Mouse (Mus musculus) mature B cell (primary cell): ENCODE results near the gene Tfb2m.

ENCODE experiments used
- in situ Hi-C: fragments of 300-500 bp; cut with MboI; formaldehyde crosslinking; loops from 2 replicates; pipeline ENCODE4 v1.14.3; 2019

Gene Tfb2m

DNA sequence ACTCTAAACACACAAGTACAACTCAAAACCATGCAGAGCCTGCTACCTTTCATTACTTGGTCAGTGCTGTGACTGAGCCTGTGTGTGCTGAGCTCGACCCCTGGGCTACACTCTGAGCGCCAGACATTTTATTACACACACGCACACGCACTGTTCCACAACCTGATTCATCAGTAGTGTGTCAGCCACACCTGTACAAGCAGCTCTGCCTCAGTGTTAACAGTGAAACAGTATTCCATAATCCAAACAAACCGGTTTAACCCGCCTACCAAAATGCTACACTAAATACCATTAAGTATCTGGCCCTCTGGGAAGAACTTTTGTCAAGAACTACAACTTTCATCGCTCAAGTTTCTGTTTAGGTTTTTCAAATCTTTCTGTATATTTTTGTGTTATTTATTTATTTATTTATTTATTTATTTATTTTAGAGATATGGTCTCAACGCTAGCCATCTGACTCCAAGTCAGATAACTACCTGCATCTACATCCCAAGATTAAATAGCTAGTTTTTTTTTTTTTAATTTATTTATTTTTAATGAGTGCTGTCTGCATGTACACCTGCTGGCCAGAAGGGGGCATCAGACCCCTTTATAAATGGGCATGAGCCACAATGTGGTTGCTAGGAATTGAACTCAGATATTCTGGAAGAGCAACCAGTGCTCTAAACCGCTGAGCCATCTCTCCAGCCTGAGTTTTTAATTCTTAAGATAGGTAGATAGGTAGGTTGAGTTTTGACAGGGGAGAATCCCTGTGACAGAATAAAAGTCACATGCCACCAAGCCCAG is 39.3 kb downstream of the Tfb2m start:
- in situ Hi-C loops = no loop called here

DNA sequence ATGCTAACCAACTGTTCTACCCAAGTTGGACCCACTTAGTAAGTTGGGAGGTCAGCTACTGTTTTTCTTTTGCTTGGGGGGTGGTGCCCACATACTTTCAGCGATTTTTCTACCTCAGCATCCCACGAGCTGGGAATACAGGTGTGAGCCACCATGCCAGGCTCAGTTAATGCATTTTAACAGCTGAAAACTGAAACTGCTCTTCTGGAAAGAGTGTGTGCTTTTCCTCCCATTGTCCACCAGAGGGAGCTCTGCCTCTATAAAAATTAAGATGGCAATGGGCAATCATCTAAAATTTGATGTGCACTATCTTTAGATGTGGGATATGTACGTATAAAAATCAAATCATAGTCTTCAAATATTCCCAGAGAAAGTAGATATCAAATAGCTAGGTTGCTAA is 43.5 kb downstream of the Tfb2m start:
- in situ Hi-C loops = no loop called here

DNA sequence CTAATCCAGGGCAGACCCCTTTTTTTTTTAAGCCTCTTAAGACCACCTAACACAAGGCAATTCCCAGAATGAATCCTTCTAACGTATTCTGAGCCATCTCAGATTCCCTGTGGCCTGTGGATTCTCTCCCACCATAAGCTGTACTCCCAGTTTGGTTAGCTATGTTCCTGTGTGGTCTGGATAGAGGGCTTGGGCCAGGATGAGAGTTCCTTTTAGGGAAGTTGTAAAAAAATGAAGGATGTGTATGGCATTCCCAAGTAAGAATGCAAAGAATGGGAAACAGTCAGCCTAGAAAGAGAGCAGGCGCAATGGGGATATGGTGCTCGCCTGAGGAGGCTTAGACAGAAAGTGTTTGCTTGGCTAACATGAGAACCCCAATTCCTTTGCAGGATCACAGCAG is 46.8 kb downstream of the Tfb2m start:
- in situ Hi-C loops = no loop called here

DNA sequence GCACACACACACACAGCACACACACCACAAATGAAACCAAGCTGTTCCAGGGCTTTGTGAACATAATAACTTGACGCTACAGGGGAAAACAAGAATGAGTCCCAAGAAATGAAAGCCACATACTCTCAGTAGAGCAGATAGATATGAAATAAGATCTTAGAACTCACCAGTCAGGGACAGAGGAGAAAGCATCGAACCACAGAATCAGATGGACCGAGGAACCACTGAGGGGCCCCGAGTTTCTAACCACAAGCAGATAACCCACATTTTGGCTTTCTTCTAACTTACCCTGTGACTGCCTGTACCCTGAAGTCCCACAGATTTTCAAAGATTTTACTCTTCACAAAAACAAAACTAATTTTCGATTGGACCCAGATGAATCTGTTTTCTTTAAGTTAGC is 53.2 kb downstream of the Tfb2m start:
- in situ Hi-C loops = no loop called here

DNA sequence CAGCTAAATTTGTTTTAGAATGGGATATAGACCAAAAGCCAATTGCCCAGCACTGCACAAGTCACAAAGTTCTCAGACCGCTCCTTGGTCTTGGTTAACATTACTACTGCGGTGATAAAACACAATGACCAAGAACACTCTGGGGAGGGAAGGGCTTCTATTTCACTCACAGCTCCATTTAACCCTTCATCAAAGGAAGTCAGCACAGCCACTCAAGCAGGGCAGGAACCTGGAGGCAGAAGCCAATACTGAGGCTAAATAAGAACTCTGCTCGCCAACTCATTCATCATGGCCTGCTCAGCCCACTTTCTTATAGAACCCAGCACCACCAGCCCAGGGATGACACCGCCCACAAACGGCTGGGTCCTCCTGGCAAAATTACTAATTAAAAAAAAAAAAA is 57.5 kb downstream of the Tfb2m start:
- in situ Hi-C loops = no loop called here

DNA sequence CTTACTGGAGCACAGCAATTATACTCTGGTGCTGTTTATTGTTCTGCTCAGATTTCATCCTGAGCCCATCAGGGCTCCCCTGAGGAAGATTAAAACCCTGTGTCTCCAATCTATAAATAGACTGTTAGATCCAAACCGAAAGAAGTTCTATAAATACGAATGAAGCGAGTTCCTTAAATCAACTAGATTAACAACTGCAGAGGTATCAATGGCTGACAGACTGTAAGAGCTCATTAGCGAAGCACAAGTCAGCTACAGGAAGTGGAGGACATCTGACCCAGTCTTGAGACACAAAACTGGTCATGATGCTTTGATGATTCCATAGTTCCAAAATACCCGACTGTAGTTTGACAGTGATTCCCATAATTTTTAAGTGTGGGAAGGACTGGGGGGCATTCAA is 58.1 kb downstream of the Tfb2m start:
- in situ Hi-C loops = no loop called here

DNA sequence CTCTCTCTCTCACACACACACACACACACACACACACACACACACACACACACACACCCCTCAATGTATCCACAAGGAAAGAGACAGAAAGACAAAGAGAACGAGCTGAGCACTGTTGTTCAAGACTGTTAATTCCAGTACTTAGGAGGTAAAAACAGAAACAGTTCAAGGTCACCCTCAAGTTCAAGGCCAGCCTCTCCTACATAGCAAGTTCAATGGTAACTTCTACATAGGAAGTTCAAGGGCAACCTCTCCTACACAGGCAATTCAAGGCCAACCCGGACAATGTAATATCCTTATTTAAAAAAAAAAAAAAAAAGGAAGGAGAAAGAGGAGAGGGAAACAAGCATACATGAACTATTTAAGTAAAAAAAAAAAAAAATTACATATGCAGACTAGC is 58.8 kb downstream of the Tfb2m start:
- in situ Hi-C loops = no loop called here

DNA sequence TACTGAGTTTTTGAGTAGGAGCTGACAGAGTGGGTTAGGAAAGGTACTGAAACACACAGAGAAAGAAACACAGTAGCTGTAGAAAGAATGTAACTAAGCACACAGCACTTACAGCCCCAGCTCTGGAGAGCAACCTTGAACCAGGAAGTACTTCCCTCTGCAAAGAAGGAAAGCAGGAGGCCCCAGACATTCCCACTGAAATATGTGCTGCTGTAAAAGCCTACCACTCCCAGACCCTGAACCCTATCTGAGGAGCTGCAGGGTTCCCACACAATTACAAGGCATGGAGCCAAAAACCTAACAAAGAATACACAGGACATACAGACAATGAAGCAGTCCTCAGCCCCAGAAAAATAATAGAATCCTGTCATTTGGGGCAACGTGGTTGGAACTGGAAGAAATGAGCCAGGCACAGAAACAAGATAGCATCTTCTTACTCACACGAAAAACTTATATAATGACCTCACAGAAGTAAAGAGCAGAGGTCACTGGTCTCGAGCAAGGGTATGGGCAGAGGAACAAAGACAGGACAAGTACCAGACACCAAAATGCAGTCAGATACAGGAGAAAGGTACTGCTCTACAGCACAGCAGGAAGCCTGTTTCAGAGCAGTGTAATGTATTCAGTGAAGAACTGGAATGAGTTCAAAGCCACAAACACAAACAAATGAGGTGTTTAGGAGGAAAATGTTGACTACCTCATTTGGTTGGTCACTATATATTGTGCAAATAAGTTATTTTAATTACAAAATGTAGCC is 60.1 kb downstream of the Tfb2m start:
- in situ Hi-C loops = no loop called here

DNA sequence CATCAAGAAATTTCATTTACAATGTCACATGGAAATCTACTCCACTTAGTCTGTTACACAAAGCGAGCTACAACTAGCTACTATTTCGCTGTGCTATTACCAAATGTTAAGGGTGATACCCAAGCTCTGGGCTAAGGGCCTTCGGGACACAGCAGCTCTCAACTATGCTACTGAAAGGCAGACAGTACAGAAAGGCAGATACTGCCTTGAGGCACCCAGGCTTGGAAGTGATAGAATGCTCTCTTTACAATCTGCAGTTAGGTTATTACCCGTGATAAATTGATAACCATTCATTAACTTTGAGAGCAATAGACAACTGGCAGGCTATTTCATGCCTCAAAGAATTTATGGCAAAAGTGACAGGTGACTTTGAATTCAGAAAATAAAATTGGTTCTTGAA is 65.2 kb downstream of the Tfb2m start:
- in situ Hi-C loops = no loop called here
